Mouse (Mus musculus) spleen, adult 12 weeks (tissue): Measurements from ENCODE around the gene Tmf1.
A peak's percentile ranks its signal among the peaks of the same experiment; 100 is the strongest.

ENCODE experiments used
- DNase-seq: peaks from one replicate; pipeline ENCODE4 v3.0.0; 2022; ENCODE audit warnings: low spot score

Tmf1 gene

DNA sequence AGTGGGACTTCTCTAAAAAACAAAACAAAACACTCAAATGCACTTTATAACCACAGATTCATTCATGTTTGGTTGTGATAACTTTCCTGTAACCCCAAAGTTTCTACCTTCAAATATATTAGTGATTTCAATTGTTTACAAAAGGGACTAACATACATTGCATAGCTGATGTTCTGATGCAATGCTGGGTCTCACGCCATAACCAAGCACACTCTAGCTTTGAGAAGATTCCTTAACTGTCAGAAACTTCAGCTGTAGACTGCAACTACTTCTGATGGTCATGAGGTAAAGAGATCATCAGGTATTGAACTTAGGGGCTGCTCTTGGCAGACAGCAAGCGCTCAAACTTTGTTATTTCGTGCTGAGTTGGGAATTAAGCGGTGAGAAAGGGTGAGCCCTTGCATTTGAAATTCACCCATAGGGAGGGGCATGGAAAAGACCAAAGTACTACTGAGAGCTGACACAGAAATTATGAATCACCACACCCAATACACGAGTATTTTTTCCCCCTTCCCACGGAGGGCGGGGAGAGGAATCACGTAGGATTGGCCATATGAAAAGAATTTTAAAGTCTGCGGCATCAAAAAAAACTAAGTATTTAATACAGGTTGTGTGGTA lies 25.4 kb upstream of the Tmf1 start:
- DNase-seq = no peak

- DNase-seq = no peak
Observed at GRCm38 (mm10) chr6:97202477-97202876, 23.6 kb upstream of the Tmf1 start.

DNA sequence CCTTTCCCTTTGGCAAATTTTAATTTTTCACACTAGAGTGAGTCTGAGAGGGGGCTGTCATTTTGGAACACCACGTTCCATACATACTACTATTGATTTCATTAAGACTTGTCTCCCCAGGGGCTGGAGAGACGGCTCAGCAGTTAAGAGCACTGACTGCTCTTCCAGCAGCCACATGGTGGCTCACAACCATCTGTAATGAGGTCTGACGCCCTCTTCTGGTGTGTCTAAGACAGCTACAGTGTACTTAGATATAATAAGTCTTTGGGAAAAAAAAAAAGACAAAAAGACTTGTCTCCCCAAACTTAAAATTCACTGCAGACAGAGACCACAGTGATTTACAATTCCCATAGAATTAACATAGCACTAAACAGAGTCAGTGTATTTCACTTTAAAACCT lies 21.5 kb upstream of the Tmf1 start:
- no peak for DNase-seq

- DNase-seq = no peak
Observed at GRCm38 (mm10) chr6:97179367-97179828, 476 bp upstream of the Tmf1 start.

- no peak for DNase-seq
Observed at GRCm38 (mm10) chr6:97175716-97176115, 3.2 kb downstream of the Tmf1 start.

- no peak for DNase-seq
Observed at GRCm38 (mm10) chr6:97150156-97150555, 28.8 kb downstream of the Tmf1 start.

GRCm38 (mm10) chr6:97149721-97150120 lies 29.2 kb downstream of the Tmf1 start:
- no peak for DNase-seq

- peak; percentile 67 for DNase-seq
Observed at GRCm38 (mm10) chr6:97148383-97149251, 30.3 kb downstream of the Tmf1 start, which contains the start of gene Eogt. TSS of gene Eogt (minus strand) at chr6:97149182.

DNA sequence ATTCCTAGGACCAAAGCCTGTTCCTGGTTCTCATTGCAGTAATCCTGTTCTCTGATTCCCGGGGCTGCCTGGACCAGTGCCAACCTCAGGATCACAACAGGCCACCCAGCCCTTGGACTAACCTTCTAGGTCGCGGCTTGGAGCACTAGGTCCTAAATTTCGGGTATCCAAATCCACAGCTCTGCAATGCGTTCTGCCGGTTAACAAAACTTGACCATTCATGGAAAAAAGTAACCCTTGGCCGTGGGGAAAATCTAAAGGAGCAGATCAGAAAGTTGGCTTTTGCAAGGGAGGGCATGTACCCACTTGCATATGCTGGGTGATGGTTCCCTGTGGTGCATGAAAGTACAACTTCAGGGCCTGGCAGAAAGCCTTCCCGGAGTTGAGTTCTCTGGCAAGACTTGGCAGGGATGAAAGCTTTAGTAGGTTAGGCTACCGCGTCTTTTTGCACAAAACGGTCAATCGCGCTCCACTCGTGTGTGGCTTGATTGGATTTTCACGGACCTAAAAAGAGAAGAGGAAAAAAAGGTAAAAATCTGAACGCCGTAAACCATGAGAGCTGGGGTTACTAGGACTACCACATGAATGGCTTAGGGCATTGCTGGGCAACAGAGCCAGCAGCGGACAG lies 31.1 kb downstream of the Tmf1 start:
- no peak for DNase-seq

DNA sequence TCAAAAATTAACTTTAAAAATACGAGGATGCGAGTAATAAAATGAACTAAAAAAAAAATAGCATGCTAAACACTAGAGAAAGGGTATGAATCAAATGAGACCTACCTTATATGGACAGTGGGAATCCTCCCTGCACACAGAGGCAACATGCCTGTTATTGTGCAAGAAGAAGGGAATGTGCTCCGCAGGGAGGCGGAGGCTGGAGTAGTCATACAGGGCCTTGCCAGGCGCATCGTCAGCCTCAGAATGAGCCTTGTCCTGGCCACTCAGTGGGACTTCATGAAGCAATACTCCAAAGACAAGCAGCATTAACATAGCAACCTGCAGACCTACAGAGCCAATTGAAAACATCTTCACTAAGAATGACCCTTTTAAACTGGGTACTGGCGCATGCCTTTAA lies 33.8 kb downstream of the Tmf1 start:
- DNase-seq = no peak

- no peak for DNase-seq
Observed at GRCm38 (mm10) chr6:97144359-97144758, 34.6 kb downstream of the Tmf1 start.

DNA sequence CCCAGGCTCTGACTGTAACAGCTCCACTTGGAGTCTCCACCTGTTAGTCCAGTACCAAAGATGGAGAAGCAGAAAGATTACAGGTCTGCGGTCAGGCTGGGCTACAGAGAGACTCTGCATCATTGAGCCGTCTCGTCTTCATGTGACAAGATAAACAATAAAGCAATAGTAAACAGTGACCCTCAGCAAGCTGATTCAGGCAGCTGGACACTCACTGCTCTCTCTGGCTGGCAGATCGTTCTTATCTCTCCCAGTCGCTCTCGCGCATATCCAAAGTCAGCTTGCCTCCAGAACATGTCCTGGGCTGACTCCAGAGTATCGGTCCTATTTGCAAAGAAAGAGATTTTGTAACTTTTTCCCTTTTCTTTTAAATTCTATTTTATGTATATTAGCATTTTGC lies 36.3 kb downstream of the Tmf1 start:
- DNase-seq = no peak

- DNase-seq = no peak
Observed at GRCm38 (mm10) chr6:97141811-97142210, 37.1 kb downstream of the Tmf1 start.

GRCm38 (mm10) chr6:97132707-97133303 lies 46.1 kb downstream of the Tmf1 start:
- DNase-seq = no peak

- no peak for DNase-seq
Observed at GRCm38 (mm10) chr6:97131808-97132207, 47.1 kb downstream of the Tmf1 start.

DNA sequence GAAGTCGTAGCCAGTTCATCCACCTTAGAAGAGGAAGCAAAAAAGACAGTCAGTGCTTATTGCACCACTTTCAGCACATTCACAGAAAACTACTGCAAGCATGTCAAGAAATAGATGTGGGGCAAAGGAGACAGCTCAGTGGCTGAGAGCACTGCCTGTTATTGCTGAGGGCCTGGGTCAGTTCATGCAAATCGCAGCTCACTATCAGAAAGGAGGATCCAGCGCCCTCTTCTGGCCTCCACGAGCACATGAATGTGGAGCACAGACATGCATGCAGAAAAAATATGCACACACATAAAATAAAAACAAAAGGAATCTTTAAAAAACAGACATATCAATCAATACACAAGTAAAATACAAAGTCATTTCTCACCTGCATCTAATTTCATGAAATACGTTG lies 47.9 kb downstream of the Tmf1 start:
- DNase-seq = no peak

- DNase-seq = no peak
Observed at GRCm38 (mm10) chr6:97124336-97125010, 54.4 kb downstream of the Tmf1 start.

GRCm38 (mm10) chr6:97120922-97121321 lies 58.0 kb downstream of the Tmf1 start:
- DNase-seq = no peak

GRCm38 (mm10) chr6:97118327-97118726 lies 60.6 kb downstream of the Tmf1 start:
- DNase-seq = no peak

DNA sequence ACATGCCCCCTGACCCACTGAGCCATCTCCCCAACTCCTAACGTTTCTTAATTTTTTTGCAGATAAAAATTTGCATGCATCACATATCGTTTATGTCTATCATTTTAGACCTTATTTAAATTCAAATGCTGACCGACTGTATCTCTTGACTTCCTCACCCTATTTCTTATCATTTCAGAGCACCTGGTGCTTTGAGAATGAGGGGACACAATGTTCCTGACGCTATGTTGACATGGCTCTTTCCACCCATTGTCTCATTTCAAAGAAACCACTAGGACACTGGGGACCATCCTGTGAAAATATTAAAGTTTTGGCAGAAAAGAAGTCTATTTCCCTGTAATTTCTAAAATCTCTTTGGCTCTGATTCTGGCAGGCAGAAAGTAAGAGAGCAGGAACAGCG lies 62.0 kb downstream of the Tmf1 start:
- DNase-seq = no peak

DNA sequence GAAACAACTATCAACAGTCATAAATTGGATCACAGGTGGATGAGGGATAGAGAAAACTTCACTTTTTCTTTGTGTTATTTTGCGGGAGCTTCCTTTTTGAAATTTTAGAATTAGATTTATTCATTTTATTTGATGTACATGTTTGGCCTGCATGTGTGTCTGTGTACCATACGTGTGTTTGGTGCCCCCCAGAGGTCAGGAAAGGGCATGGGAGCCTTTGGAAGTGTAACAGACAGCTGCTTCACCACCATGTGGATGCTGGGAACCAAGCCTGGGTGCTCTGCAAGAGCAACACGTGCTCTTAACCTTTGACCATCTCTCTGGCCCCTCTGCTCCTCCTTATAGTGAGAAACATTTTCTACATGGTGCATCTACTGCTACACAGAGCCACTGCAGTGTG lies 64.1 kb downstream of the Tmf1 start:
- DNase-seq = no peak

GRCm38 (mm10) chr6:97112177-97112576 lies 66.7 kb downstream of the Tmf1 start:
- no peak for DNase-seq
